Mouse (Mus musculus): ENCODE results near the gene Yars. TPM values are rescaled to one million over a fixed set of nuclear protein-coding genes. Genes with fewer than 3 reads are reported as not detected.
A peak's percentile ranks its signal among the peaks of the same experiment; 100 is the strongest.

Yars gene
- polyA plus RNA-seq, 1 experiment from 2014 or later = 91.4 TPM

DNA sequence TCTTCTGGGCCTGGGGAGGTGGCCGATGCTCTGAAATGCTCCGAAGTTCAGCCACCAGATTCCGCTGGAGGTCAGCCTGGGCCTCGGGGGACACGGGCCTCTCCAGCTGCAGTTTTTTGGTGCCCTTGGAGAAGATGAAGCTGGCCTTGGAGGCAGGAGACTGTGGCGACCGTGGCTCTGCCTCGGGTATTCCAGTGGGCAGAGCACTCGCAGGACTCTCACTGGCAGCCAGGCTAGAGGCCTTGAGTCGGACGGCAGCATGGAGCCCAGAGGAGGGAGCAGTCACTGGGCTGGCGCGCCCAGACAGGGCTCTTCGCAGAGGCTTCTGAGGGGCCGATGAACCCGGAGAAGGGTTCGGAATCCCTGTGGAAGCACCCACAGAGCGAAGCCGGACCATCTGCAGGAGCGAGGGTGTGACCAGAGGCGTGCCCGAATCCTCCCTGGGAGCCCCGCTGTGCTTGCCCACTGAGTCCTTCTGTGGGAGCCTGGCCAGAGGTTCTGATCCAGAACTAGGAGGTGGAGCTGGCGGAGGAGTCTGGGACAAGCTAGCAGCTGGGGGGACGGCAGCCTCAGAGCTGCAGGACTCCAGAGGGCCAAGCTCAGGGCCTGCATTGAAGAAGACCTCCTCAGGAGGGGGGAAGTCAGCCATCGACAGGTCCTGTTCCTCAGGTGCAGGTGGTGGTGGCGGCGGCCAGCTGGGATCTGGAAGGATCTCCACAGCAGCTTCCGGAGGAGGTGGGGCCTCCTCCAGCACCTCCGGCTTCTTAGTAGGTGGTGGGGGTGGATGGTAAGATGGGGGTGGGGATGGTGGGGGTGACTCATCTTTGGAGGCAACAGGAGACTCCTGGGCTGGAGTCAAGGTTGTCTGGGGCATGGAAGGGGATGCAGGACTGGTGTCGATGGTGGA, 32.7 kb downstream of the Yars start:
- H3K36me3 ChIP-seq = peaks cover 53% of the 10 kb centered on the region
- no peak overlapping the region for H3K4me2 ChIP-seq (replicated peaks)
- H3K27ac ChIP-seq = no peak overlapping the region
- H3K4me3 ChIP-seq = no peak overlapping the region
- no peak for ATAC-seq (ENCODE audit: insufficient number of reproducible peaks, insufficient read depth, low FRiP score, low TSS enrichment)
- WGBS = 67% methylated on average over 31 of the region's 31 CpGs
- peaks cover 29% of the 10 kb centered on the region for H3K27me3 ChIP-seq
- H3K9me3 ChIP-seq = no peaks in the 10 kb centered on the region
- H3K4me1 ChIP-seq = peaks cover 52% of the 10 kb centered on the region
- no peak overlapping the region for H3K9ac ChIP-seq

DNA sequence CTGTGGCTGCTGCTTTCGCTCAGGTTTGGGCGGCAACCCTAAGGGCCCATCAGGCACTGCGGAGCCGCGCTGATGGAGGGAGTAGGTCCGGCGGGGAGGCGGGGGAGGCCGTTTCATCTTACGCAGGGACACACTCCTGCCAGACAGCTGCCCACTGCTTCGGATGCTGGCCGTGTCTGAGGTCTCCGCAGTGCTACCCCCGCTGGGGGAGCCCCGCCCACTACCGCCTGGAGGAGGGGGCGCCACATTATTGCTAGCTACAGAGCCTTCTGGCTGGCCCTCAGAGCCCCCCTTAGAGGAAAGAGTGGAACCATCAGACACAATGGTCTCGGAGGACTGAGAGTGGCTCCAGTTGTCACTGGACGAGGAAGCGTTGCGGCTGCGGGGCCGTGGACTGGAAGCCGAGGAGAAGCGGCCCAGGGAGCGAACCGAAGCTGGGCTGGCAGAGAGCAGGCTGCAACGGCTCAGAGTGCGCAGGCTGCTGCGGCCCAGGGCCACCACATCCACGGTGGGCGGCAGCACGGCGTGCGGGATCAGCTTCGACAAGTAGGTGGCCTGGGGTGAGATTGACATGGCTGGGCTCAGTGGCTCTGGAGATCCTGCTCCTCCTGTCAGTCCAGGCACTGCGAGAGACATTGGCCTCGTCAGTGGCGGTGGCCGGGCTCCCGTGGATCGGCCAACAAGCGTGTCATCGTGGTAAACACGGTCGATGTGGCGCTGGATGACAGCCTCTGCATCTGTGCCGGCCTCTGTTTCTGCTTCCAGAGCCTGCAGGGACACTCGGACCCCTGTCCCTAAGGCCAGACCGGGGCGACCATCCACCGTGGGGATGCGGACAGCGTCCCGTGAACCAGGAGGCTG, 34.1 kb downstream of the Yars start:
- Histone ChIP-seq H3K27me3 (peaks cover 29% of the 10 kb centered on the region), H3K4me1 (peaks cover 60% of the 10 kb centered on the region), H3K4me3 (peak overlapping the region; percentile 15), H3K4me2 (replicated peaks) (peak overlapping the region; percentile 48), H3K9me3 (no peaks in the 10 kb centered on the region), H3K9ac (peak overlapping the region; percentile 17; the same call in 1 of the 2 replicates), H3K27ac (0 out of 2 replicates have a peak overlapping the region, but pooled peaks have one; percentile 1), H3K36me3 (peaks cover 41% of the 10 kb centered on the region)
- ATAC-seq (ENCODE audit: insufficient number of reproducible peaks, insufficient read depth, low FRiP score, low TSS enrichment) = 0 out of 2 replicates have a peak, but pooled peaks have one; percentile 6
- 22% methylated on average over 55 of the region's 55 CpGs for WGBS

- H3K36me3 ChIP-seq = peaks cover 28% of the 10 kb centered on the region
- peaks cover 55% of the 10 kb centered on the region for H3K4me1 ChIP-seq
- peaks cover 29% of the 10 kb centered on the region for H3K27me3 ChIP-seq
- WGBS = 96% methylated on average over 12 of the region's 12 CpGs
- H3K4me2 ChIP-seq (replicated peaks) = no peak overlapping the region
- no peak overlapping the region for H3K27ac ChIP-seq
- no peak overlapping the region for H3K4me3 ChIP-seq
- ATAC-seq (ENCODE audit: insufficient number of reproducible peaks, insufficient read depth, low FRiP score, low TSS enrichment) = no peak
- H3K9ac ChIP-seq = no peak overlapping the region
- H3K9me3 ChIP-seq = no peaks in the 10 kb centered on the region
These were observed 35.8 kb downstream of the Yars start for GRCm38 (mm10) chr4:129225315-129225714.

GRCm38 (mm10) chr4:129226441-129226963, 36.9 kb downstream of the Yars start:
- Histone ChIP-seq H3K27ac (peak overlapping the region; percentile 65), H3K4me2 (replicated peaks) (peak overlapping the region; percentile 40), H3K36me3 (peaks cover 16% of the 10 kb centered on the region; the same call in 1 of the 2 replicates), H3K4me1 (peaks cover 52% of the 10 kb centered on the region), H3K27me3 (peaks cover 29% of the 10 kb centered on the region), H3K9me3 (no peaks in the 10 kb centered on the region), H3K4me3 (peak overlapping the region; percentile 24), H3K9ac (no peak overlapping the region; the same call in 1 of the 2 replicates)
- ATAC-seq (ENCODE audit: insufficient number of reproducible peaks, insufficient read depth, low FRiP score, low TSS enrichment) = peak; percentile 42; the same call in 1 of the 2 replicates
- WGBS = 10% methylated on average over 5 of the region's 5 CpGs

DNA sequence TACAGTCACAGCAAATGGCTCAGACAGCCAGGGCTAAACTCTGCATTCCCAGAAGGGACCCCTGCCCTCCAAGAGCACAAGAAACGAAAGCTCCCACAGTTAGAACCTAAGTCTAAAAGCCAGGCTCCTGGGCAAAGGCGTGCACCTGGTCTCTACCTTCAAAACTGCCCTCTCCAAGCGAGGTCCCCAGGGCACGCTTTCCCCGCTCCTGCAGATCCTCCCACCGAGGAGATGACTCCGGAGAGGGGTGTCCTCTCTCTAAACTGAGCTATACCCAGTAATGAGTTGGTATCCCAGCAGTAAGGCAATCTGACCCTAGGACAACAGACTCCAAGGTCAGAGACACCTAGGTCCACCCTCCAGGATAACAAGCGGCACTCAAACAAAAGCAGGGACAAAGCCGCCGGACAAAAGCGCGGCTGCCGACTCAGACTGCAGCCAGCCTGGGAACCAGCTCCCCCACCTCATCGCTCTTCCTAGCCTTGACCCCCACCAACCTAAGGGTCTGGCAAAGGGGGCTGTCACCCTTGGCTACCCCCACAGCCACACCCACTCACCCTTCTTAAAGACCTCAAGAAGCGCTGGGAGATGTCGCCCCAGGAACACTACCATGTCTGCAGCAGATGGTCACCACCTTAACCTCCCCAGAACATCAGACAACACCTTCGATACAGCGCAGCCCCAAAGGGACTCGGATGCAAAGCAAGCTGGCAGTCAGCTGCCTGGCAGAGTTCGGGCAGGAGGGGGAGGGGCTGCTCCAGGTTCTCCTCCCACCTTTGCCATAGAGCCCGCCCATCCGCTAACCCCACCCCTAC, 37.8 kb downstream of the Yars start:
- WGBS = 7% methylated on average over 22 of the region's 22 CpGs
- peaks cover 56% of the 10 kb centered on the region for H3K4me1 ChIP-seq

GRCm38 (mm10) chr4:129227985-129228381, 38.4 kb downstream of the Yars start:
- Histone ChIP-seq H3K4me3 (no peak overlapping the region), H3K27me3 (peaks cover 17% of the 10 kb centered on the region), H3K27ac (peak overlapping the region; percentile 23; the same call in 1 of the 2 replicates), H3K4me1 (peaks cover 57% of the 10 kb centered on the region), H3K36me3 (peaks cover 4% of the 10 kb centered on the region; the same call in 1 of the 2 replicates), H3K9ac (no peak overlapping the region; the same call in 1 of the 2 replicates), H3K4me2 (replicated peaks) (peak overlapping the region; percentile 40), H3K9me3 (no peaks in the 10 kb centered on the region)
- ATAC-seq (ENCODE audit: insufficient number of reproducible peaks, insufficient read depth, low FRiP score, low TSS enrichment) = no peak
- WGBS = 27% methylated on average over 8 of the region's 8 CpGs

More for the DNA sequence above, 37.8 kb downstream of the Yars start:
- peak overlapping the region; percentile 40 for H3K4me2 ChIP-seq (replicated peaks)
- peak overlapping the region; percentile 65 for H3K27ac ChIP-seq
- peaks cover 7% of the 10 kb centered on the region; the same call in 1 of the 2 replicates for H3K36me3 ChIP-seq
- peaks cover 23% of the 10 kb centered on the region for H3K27me3 ChIP-seq
- no peaks in the 10 kb centered on the region for H3K9me3 ChIP-seq
- ATAC-seq (ENCODE audit: insufficient number of reproducible peaks, insufficient read depth, low FRiP score, low TSS enrichment) = no peak
- peak overlapping the region; percentile 24 for H3K4me3 ChIP-seq
- H3K9ac ChIP-seq = peak overlapping the region; percentile 19

GRCm38 (mm10) chr4:129230926-129231325, 41.4 kb downstream of the Yars start:
- no peaks in the 10 kb centered on the region for H3K9me3 ChIP-seq
- peaks cover 32% of the 10 kb centered on the region for H3K4me1 ChIP-seq
- no peak overlapping the region for H3K27ac ChIP-seq
- no peak overlapping the region for H3K9ac ChIP-seq
- H3K36me3 ChIP-seq = no peaks in the 10 kb centered on the region
- WGBS = 61% methylated on average over 8 of the region's 8 CpGs
- ATAC-seq (ENCODE audit: insufficient number of reproducible peaks, insufficient read depth, low FRiP score, low TSS enrichment) = no peak
- H3K4me2 ChIP-seq (replicated peaks) = no peak overlapping the region
- H3K27me3 ChIP-seq = 0 out of 2 replicates have a peak, but pooled peaks cover under 1% of the 10 kb centered on the region
- no peak overlapping the region for H3K4me3 ChIP-seq

- Histone ChIP-seq H3K36me3 (no peaks in the 10 kb centered on the region), H3K27ac (peak overlapping the region; percentile 17; the same call in 1 of the 2 replicates), H3K9me3 (no peaks in the 10 kb centered on the region), H3K4me1 (peaks cover 23% of the 10 kb centered on the region), H3K4me2 (replicated peaks) (no peak overlapping the region), H3K27me3 (no peaks in the 10 kb centered on the region), H3K4me3 (no peak overlapping the region), H3K9ac (no peak overlapping the region)
- WGBS = 62% methylated on average over 12 of the region's 12 CpGs
- no peak for ATAC-seq (ENCODE audit: insufficient number of reproducible peaks, insufficient read depth, low FRiP score, low TSS enrichment)
These were observed 42.3 kb downstream of the Yars start for GRCm38 (mm10) chr4:129231594-129232450.

DNA sequence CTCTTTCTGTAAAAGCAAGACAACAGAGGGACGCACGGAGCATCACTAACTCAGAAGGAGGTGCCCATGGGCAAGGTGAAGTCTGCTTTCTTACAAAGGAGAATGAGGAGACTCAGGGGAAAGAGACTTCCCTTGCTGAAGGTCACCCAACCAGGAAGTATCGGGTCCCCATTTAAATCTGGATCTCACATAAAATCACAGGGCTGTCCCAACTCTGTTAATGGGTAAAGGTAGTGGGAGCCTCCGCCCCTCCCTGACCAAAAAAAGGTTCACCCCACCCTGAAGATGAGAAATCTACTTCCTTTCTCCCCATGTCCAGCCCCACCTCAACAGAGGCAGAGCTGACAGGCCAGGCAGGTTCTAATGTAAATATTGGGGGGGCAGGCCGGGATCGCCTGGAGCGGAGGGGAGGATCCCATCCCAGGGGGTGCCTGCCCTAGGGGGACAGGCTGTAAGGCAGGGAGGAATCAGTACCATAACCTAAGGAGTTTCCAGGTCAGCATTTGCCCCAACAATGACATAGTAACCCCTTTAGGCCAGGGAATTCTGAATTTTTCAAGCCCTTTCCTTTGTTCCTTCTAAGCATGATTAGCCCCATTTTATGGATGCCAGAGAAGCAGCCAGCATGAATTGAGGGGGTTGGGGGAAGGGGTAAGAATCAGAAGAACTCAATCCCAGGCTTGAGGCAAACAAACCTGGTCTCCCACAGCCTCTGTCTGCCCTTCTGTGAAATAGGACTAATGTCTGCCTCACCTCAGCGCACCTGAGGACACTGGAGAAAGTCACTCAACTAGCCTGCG, 43.2 kb downstream of the Yars start:
- Histone ChIP-seq H3K27ac (no peak overlapping the region), H3K36me3 (no peaks in the 10 kb centered on the region)

More for the DNA sequence above, 43.2 kb downstream of the Yars start:
- Histone ChIP-seq H3K4me1 (peaks cover 16% of the 10 kb centered on the region), H3K9ac (no peak overlapping the region), H3K4me3 (no peak overlapping the region), H3K9me3 (no peaks in the 10 kb centered on the region), H3K4me2 (replicated peaks) (no peak overlapping the region), H3K27me3 (no peaks in the 10 kb centered on the region)
- 74% methylated on average over 9 of the region's 9 CpGs for WGBS
- no peak for ATAC-seq (ENCODE audit: insufficient number of reproducible peaks, insufficient read depth, low FRiP score, low TSS enrichment)

All from embryonic facial prominence, embryonic 12.5 days (tissue).